ENCODE assay signal across 13 mouse cellular contexts in genomic region chr19:15745026-15745777, GRCm38 (mm10).
DNase-seq lines count a peak whose midpoint lies in the region; ATAC-seq and TF ChIP-seq lines count a peak whose summit lies in the region.
"Had no signal": no experiment of that assay in that cellular context is flagged by ENCODE, and none has a peak within 500 bp of the region (broad histone marks: within the 10 kb centered on the region; RNA-seq: fewer than 3 reads in every experiment).

No protein-coding gene starts in this region.

- H3K27me3 ChIP-seq in forebrain, embryonic 13.5 days: no peaks in the 10 kb centered on the region
- no peaks in the 10 kb centered on the region for H3K27me3 ChIP-seq in midbrain, embryonic 14.5 days (ENCODE audit: control insufficient read depth, insufficient read depth, low read length)
- H3K27me3 ChIP-seq in thymus, adult 2 months (ENCODE audit: control insufficient read depth, insufficient read depth, low read length): no peaks in the 10 kb centered on the region
- H3K27me3 ChIP-seq: embryonic facial prominence, embryonic 13.5 days had no signal

- ATAC-seq in forebrain, embryonic 13.5 days: peak; percentile 70; the same call in 1 of the 2 replicates
- no peak; the same call in 1 of the 2 replicates for ATAC-seq in midbrain, embryonic 14.5 days (ENCODE audit: low FRiP score, low TSS enrichment)
- ATAC-seq: CD4-positive, CD25-positive, alpha-beta regulatory T cell, adult 4 months; intestine, embryonic 16.5 days had no signal

- 26% methylated on average over 8 of the region's 8 CpGs for WGBS in forebrain, embryonic 13.5 days
- WGBS in midbrain, embryonic 14.5 days: 32% methylated on average over 8 of the region's 8 CpGs
- WGBS in thymus, adult 2 months: 89% methylated on average over 8 of the region's 8 CpGs

- peak overlapping the region; percentile 28; the same call in 1 of the 2 replicates for H3K27ac ChIP-seq in forebrain, embryonic 13.5 days
- H3K27ac ChIP-seq in midbrain, embryonic 14.5 days (replicated peaks; ENCODE audit: low read depth, low read length): no peak overlapping the region
- no peak overlapping the region for H3K27ac ChIP-seq in thymus, adult 2 months (ENCODE audit: control insufficient read depth, insufficient read depth, low read length)
- H3K27ac ChIP-seq: embryonic facial prominence, embryonic 13.5 days; macrophage had no signal

- DNase-seq in adrenal gland, adult 2 months: peak; percentile 42
- DNase-seq in adrenal gland, adult 8-10 months: peak; percentile 20
- DNase-seq in midbrain, embryonic 14.5 days: peak; percentile 28
- no peak for DNase-seq in lung, adult 18-20 months
- DNase-seq in urinary bladder, adult 2 months (ENCODE audit: low spot score): no peak
- no peak for DNase-seq in thymus, adult 2 months
- DNase-seq: cerebellum, adult 2 months; gastrocnemius, postnatal 14 days had no signal

- H3K4me2 ChIP-seq in forebrain, embryonic 13.5 days: no peak overlapping the region
- no peak overlapping the region for H3K4me2 ChIP-seq in midbrain, embryonic 14.5 days (ENCODE audit: low read length)
- H3K4me2 ChIP-seq: embryonic facial prominence, embryonic 13.5 days had no signal

- no peak overlapping the region for H3K4me3 ChIP-seq in forebrain, embryonic 13.5 days
- no peak overlapping the region for H3K4me3 ChIP-seq in midbrain, embryonic 14.5 days (replicated peaks; ENCODE audit: low read depth, low read length)
- no peak overlapping the region for H3K4me3 ChIP-seq in thymus, adult 2 months (ENCODE audit: control insufficient read depth, insufficient read depth, low read length)
- H3K4me3 ChIP-seq: embryonic facial prominence, embryonic 13.5 days had no signal

- no peaks in the 10 kb centered on the region for H3K36me3 ChIP-seq in forebrain, embryonic 13.5 days (ENCODE audit: poor library complexity, severe bottlenecking)
- H3K36me3 ChIP-seq in midbrain, embryonic 14.5 days (ENCODE audit: control insufficient read depth, insufficient read depth, low read length): no peaks in the 10 kb centered on the region
- H3K36me3 ChIP-seq in thymus, adult 2 months (ENCODE audit: control insufficient read depth, insufficient read depth, low read length): no peaks in the 10 kb centered on the region
- H3K36me3 ChIP-seq: embryonic facial prominence, embryonic 13.5 days had no signal

- no peak for TF ChIP-seq POLR2A in thymus, adult 2 months (IDR thresholded peaks at IDR 0.05; ENCODE audit: control insufficient read depth, extremely low read depth, insufficient read depth, low read length, poor library complexity)

- no peak overlapping the region for H3K9ac ChIP-seq in forebrain, embryonic 13.5 days
- H3K9ac ChIP-seq in midbrain, embryonic 14.5 days (replicated peaks; ENCODE audit: low read length): no peak overlapping the region
- H3K9ac ChIP-seq: embryonic facial prominence, embryonic 13.5 days had no signal

- no peak for TF ChIP-seq CTCF in thymus, adult 2 months (IDR thresholded peaks at IDR 0.05; ENCODE audit: borderline replicate concordance, control insufficient read depth, extremely low read depth, insufficient read depth, low read length, poor library complexity)

- H3K4me1 ChIP-seq in forebrain, embryonic 13.5 days: peaks cover 11% of the 10 kb centered on the region
- peaks cover 3% of the 10 kb centered on the region; the same call in 1 of the 2 replicates for H3K4me1 ChIP-seq in midbrain, embryonic 14.5 days (ENCODE audit: control insufficient read depth, insufficient read depth, low read length)
- H3K4me1 ChIP-seq in thymus, adult 2 months (replicated peaks; ENCODE audit: control insufficient read depth, insufficient read depth, low read length): no peaks in the 10 kb centered on the region
- H3K4me1 ChIP-seq: embryonic facial prominence, embryonic 13.5 days had no signal

- H3K9me3 ChIP-seq in forebrain, embryonic 13.5 days (replicated peaks): no peaks in the 10 kb centered on the region
- H3K9me3 ChIP-seq in midbrain, embryonic 14.5 days (ENCODE audit: control insufficient read depth, low read length): no peaks in the 10 kb centered on the region
- H3K9me3 ChIP-seq: embryonic facial prominence, embryonic 13.5 days had no signal

Comparison
In these comparisons a context has a peak if more than half of its experiments do, and no peak if none do; other contexts are left out.
1. DNase-seq: peak in adrenal gland, adult 2 months (single experiment), adrenal gland, adult 8-10 months (single experiment) and midbrain, embryonic 14.5 days (single experiment); none in lung, adult 18-20 months (0 of 2), urinary bladder, adult 2 months (single experiment) and thymus, adult 2 months (single experiment).